Mouse (Mus musculus) embryonic facial prominence, embryonic 11.5 days (tissue): Measurements from ENCODE around the gene Ccl22. TPM values are rescaled to one million over a fixed set of nuclear protein-coding genes. Genes with fewer than 3 reads are reported as not detected.

ENCODE experiments used
- ATAC-seq: fragments of 200-750 bp; cut with Nextera tagmentation; replicated peaks from 2 replicates; pipeline ENCODE4 v1.8.0; 2017; ENCODE audit warnings: low read depth; ENCODE audit not compliant: insufficient number of reproducible peaks, low FRiP score, low TSS enrichment
- DNase-seq: peaks from one replicate; pipeline ENCODE4 v3.0.0-alpha.2; 2015; ENCODE audit warnings: low spot score
- H3K27ac ChIP-seq: fragments of 300-500 bp; sonication (generic); replicated peaks from 2 replicates; pipeline ENCODE4 v1.5.1; 2014; ENCODE audit warnings: mild to moderate bottlenecking, low read depth, low read length, control low read depth
- H3K27me3 ChIP-seq: fragments of 300-500 bp; sonication (generic); 2 replicates; pipeline ENCODE4 v1.6.1; 2014; ENCODE audit warnings: mild to moderate bottlenecking, low read length, moderate library complexity, mixed read lengths; ENCODE audit not compliant: control insufficient read depth, insufficient read depth
- H3K36me3 ChIP-seq: fragments of 300-500 bp; sonication (generic); replicated peaks from 2 replicates; pipeline ENCODE4 v1.6.1; 2014; ENCODE audit warnings: low read depth, mild to moderate bottlenecking, low read length, moderate library complexity, mixed read lengths; ENCODE audit not compliant: control insufficient read depth, insufficient read depth
- H3K4me1 ChIP-seq: fragments of 300-500 bp; sonication (generic); 2 replicates; pipeline ENCODE4 v1.6.1; 2014; ENCODE audit warnings: low read length, mixed read lengths; ENCODE audit not compliant: control insufficient read depth, insufficient read depth
- H3K4me2 ChIP-seq: fragments of 300-500 bp; sonication (generic); 2 replicates; pipeline ENCODE4 v1.6.1; 2014; ENCODE audit warnings: low read depth, mild to moderate bottlenecking, control low read depth, low read length, moderate library complexity
- H3K4me3 ChIP-seq: fragments of 300-500 bp; sonication (generic); 2 replicates; pipeline ENCODE4 v1.5.1; 2014; ENCODE audit warnings: low read depth, low read length, control low read depth
- H3K9ac ChIP-seq: fragments of 300-500 bp; sonication (generic); replicated peaks from 2 replicates; pipeline ENCODE4 v1.6.1; 2014; ENCODE audit warnings: mild to moderate bottlenecking, control low read depth, low read length
- H3K9me3 ChIP-seq: fragments of 300-500 bp; sonication (generic); replicated peaks from 2 replicates; pipeline ENCODE4 v1.6.1; 2016; ENCODE audit warnings: mild to moderate bottlenecking, low read length, inconsistent platforms, mixed read lengths; ENCODE audit not compliant: control insufficient read depth
- WGBS: fragments of 180-500 bp; shearing (Covaris S2); extraction: QIAGEN DNeasy Blood & Tissue Kit; methylation state at CpG from one replicate; pipeline ENCODE4 v1.1.7; 2014; 5-methylcytosine and 5-hydroxymethylcytosine counted together
- polyA plus RNA-seq: library from polyadenylated mRNA; unstranded; fragments of >200 nt; fragmentation: Nextera tagmentation; extraction: Ambion mirVana; gene quantifications from 2 replicates; pipeline ENCODE4 v1.2.1, GENCODE M21; 2014

Gene Ccl22
- polyA plus RNA-seq, 1 experiment from 2014 or later: not detected

- H3K9ac ChIP-seq: no peak overlapping the region
- no peak overlapping the region for H3K27ac ChIP-seq
- no peaks in the 10 kb centered on the region for H3K36me3 ChIP-seq
- ATAC-seq: peak; percentile 91
- H3K4me2 ChIP-seq: peak overlapping the region; percentile 51
- no peaks in the 10 kb centered on the region for H3K27me3 ChIP-seq
- H3K9me3 ChIP-seq: no peaks in the 10 kb centered on the region
- H3K4me3 ChIP-seq: peak overlapping the region; percentile 41
- H3K4me1 ChIP-seq: no peaks in the 10 kb centered on the region
- DNase-seq: peak; percentile 90
- WGBS: under 1% methylated on average over 35 of the region's 35 CpGs
Observed at GRCm38 (mm10) chr8:94702844-94703813, 42.3 kb upstream of the Ccl22 start.

GRCm38 (mm10) chr8:94703972-94704668 is 41.3 kb upstream of the Ccl22 start:
- H3K4me2 ChIP-seq: peak overlapping the region; percentile 66
- no peaks in the 10 kb centered on the region for H3K4me1 ChIP-seq
- H3K9me3 ChIP-seq: no peaks in the 10 kb centered on the region
- peak overlapping the region; percentile 59 for H3K9ac ChIP-seq
- H3K36me3 ChIP-seq: no peaks in the 10 kb centered on the region
- under 1% methylated on average over 35 of the region's 35 CpGs for WGBS
- ATAC-seq: peak; percentile 87
- no peaks in the 10 kb centered on the region for H3K27me3 ChIP-seq
- DNase-seq: peak; percentile 99
- no peak overlapping the region for H3K27ac ChIP-seq
- H3K4me3 ChIP-seq: peak overlapping the region; percentile 50

- 19% methylated on average over 9 of the region's 9 CpGs for WGBS
- Histone ChIP-seq H3K4me2 (peak overlapping the region; percentile 66), H3K9me3 (no peaks in the 10 kb centered on the region), H3K9ac (peak overlapping the region; percentile 59), H3K27ac (no peak overlapping the region), H3K4me3 (peak overlapping the region; percentile 50), H3K36me3 (no peaks in the 10 kb centered on the region), H3K27me3 (no peaks in the 10 kb centered on the region), H3K4me1 (no peaks in the 10 kb centered on the region)
- ATAC-seq: no peak
- DNase-seq: no peak
Observed at GRCm38 (mm10) chr8:94704669-94704984, 40.8 kb upstream of the Ccl22 start.

GRCm38 (mm10) chr8:94705581-94706245 is 39.7 kb upstream of the Ccl22 start:
- no peak overlapping the region for H3K4me2 ChIP-seq
- H3K27me3 ChIP-seq: no peaks in the 10 kb centered on the region
- no peak overlapping the region for H3K27ac ChIP-seq
- H3K4me3 ChIP-seq: no peak overlapping the region
- H3K9ac ChIP-seq: no peak overlapping the region
- DNase-seq (no peak), ATAC-seq (no peak)
- no peaks in the 10 kb centered on the region for H3K36me3 ChIP-seq
- WGBS: 78% methylated on average over 10 of the region's 10 CpGs
- H3K9me3 ChIP-seq: no peaks in the 10 kb centered on the region
- no peaks in the 10 kb centered on the region for H3K4me1 ChIP-seq

GRCm38 (mm10) chr8:94706732-94707395 is 38.5 kb upstream of the Ccl22 start:
- H3K27ac ChIP-seq: no peak overlapping the region
- WGBS: 77% methylated on average over 9 of the region's 9 CpGs

GRCm38 (mm10) chr8:94710336-94710735 is 35.1 kb upstream of the Ccl22 start:
- Histone ChIP-seq H3K4me2 (no peak overlapping the region), H3K36me3 (no peaks in the 10 kb centered on the region), H3K9me3 (no peaks in the 10 kb centered on the region), H3K4me1 (no peaks in the 10 kb centered on the region), H3K4me3 (no peak overlapping the region), H3K9ac (no peak overlapping the region), H3K27me3 (no peaks in the 10 kb centered on the region), H3K27ac (no peak overlapping the region)
- WGBS: 63% methylated on average over 8 of the region's 8 CpGs
- DNase-seq (no peak), ATAC-seq (no peak)

More at GRCm38 (mm10) chr8:94706732-94707395, 38.5 kb upstream of the Ccl22 start:
- no peak for DNase-seq
- no peak overlapping the region for H3K4me3 ChIP-seq
- no peaks in the 10 kb centered on the region for H3K4me1 ChIP-seq
- H3K9me3 ChIP-seq: no peaks in the 10 kb centered on the region
- ATAC-seq: no peak
- H3K36me3 ChIP-seq: no peaks in the 10 kb centered on the region
- H3K27me3 ChIP-seq: no peaks in the 10 kb centered on the region
- no peak overlapping the region for H3K9ac ChIP-seq
- H3K4me2 ChIP-seq: no peak overlapping the region

- no peak for DNase-seq
- no peaks in the 10 kb centered on the region for H3K36me3 ChIP-seq
- H3K27ac ChIP-seq: no peak overlapping the region
- no peak overlapping the region for H3K4me3 ChIP-seq
- no peak overlapping the region for H3K9ac ChIP-seq
- WGBS: 63% methylated on average over 5 of the region's 5 CpGs
- no peaks in the 10 kb centered on the region for H3K27me3 ChIP-seq
- no peaks in the 10 kb centered on the region for H3K4me1 ChIP-seq
- no peak for ATAC-seq
- no peak overlapping the region; the same call in 1 of the 2 replicates for H3K4me2 ChIP-seq
- no peaks in the 10 kb centered on the region for H3K9me3 ChIP-seq
Observed at GRCm38 (mm10) chr8:94711160-94711718, 34.2 kb upstream of the Ccl22 start.
